Mouse (Mus musculus) neutrophil, adult 59 days (primary cell): ENCODE measurements around the gene Olfm4. TPM values are rescaled to one million over a fixed set of nuclear protein-coding genes. Genes with fewer than 3 reads are reported as not detected.

Experiments used
- total RNA-seq, 2 experiments: library from RNA; stranded (reverse); gene quantifications; 1 replicate in 1 of 2; 2 replicates in 1 of 2; pipeline ENCODE4 v1.2.4; 2023

Gene Olfm4
- total RNA-seq = 100 to 1,000 TPM; 144 to 220 TPM

DNA sequence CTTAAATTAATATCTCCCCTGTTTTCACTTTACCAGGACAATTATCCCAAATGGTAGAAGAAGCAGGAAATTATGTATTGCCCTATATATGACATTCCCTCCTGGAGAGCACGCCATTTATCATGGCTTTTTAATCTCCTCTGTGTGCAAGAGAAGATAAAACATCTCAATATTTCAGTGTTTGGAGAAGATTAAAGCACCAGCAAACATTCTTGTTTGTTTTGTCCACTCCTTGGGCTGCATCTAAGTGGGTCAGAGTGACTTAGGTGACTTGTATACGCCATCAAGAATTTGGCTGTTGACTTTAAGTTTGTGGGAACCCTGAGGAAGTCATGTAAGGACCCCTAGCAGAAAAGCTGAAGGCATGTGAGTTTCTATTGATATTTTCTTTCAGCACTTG is at the start of gene Olfm4:
TSS of gene Olfm4 (plus strand) at position 301 of the 400 bp plus-strand sequence.

Other genes with a start within 250 kb of the Olfm4 start
- not detected for gene Pcdh8, start 212.8 kb upstream of the Olfm4 start, total RNA-seq